Mouse (Mus musculus) ES-Bruce4 (cell line): Measurements from ENCODE around the gene Bbs5. TPM values are rescaled to one million over a fixed set of nuclear protein-coding genes. Genes with fewer than 3 reads are reported as not detected.

Experiments used
- H3K27ac ChIP-seq: 2 replicates; pipeline ENCODE4 v1.5.1; 2012; ENCODE audit warnings: low read length, inconsistent platforms; ENCODE audit not compliant: insufficient read depth
- H3K27me3 ChIP-seq: 2 replicates; pipeline ENCODE4 v1.6.1; 2012; ENCODE audit warnings: mild to moderate bottlenecking, low read length, inconsistent platforms; ENCODE audit not compliant: control insufficient read depth, poor library complexity, insufficient read depth, severe bottlenecking
- H3K36me3 ChIP-seq: 2 replicates; pipeline ENCODE4 v1.6.1; 2012; ENCODE audit warnings: inconsistent platforms, mild to moderate bottlenecking, low read length, moderate library complexity; ENCODE audit not compliant: control insufficient read depth, poor library complexity, insufficient read depth, severe bottlenecking
- H3K4me1 ChIP-seq: one replicate; pipeline ENCODE4 v1.8.1; 2011; ENCODE audit warnings: low read length; ENCODE audit not compliant: control insufficient read depth, insufficient read depth
- H3K4me3 ChIP-seq: 2 replicates; pipeline ENCODE4 v1.5.1; 2011; ENCODE audit warnings: low read depth, mild to moderate bottlenecking, low read length
- H3K9ac ChIP-seq: 2 replicates; pipeline ENCODE4 v1.6.1; 2012; ENCODE audit warnings: low read depth, mild to moderate bottlenecking, inconsistent platforms; ENCODE audit not compliant: poor library complexity, severe bottlenecking
- H3K9me3 ChIP-seq: replicated peaks from 2 replicates; pipeline ENCODE4 v1.6.1; 2012; ENCODE audit warnings: mild to moderate bottlenecking, low read length, inconsistent platforms; ENCODE audit not compliant: control insufficient read depth, poor library complexity, insufficient read depth, severe bottlenecking
- CTCF ChIP-seq: IDR thresholded peaks from one replicate; pipeline ENCODE4 v1.8.1; 2011; ENCODE audit warnings: low read depth, low read length
- EP300 ChIP-seq: IDR thresholded peaks from 2 replicates; pipeline ENCODE4 v1.6.1; 2011; ENCODE audit warnings: low read depth, low read length; ENCODE audit not compliant: insufficient read depth
- POLR2A ChIP-seq: IDR thresholded peaks from one replicate; pipeline ENCODE4 v1.8.1; 2011; ENCODE audit warnings: low read length; ENCODE audit not compliant: insufficient read depth
- polyA plus RNA-seq: library from polyadenylated mRNA; stranded (reverse); fragments of >200 nt; gene quantifications from 2 replicates; pipeline ENCODE4 v1.2.4, GENCODE M21; 2011; ENCODE audit warnings: low read depth; ENCODE audit not compliant: missing spikeins, insufficient read depth, insufficient read length

Bbs5 gene
- polyA plus RNA-seq, 1 experiment: 17.7 TPM

DNA sequence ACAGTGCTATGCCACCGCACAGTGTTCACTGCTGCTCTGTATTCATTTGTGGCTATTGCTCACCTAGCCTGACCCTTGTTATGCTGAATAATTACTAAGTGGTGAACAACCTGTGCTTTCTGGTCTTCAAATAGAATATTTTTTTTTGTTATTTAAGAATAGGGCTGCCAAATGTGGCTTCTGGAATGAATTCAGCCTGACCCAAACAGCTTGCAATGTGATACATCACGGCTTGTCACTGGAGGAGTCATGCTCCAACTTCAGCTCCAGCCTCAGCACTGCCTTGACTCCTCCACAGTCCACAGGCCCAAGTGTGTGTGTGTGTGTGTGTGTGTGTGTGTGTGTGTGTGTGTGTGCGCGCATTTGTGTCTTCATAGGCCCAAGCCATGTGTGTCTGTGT lies 12.4 kb downstream of the Bbs5 start:
- no peak for TF ChIP-seq POLR2A
- no peak for TF ChIP-seq EP300
- TF ChIP-seq CTCF: no peak
- Histone ChIP-seq H3K36me3 (no peaks in the 10 kb centered on the region), H3K27ac (no peak overlapping the region), H3K9ac (no peak overlapping the region), H3K4me1 (no peaks in the 10 kb centered on the region), H3K4me3 (no peak overlapping the region), H3K9me3 (no peaks in the 10 kb centered on the region), H3K27me3 (no peaks in the 10 kb centered on the region)

DNA sequence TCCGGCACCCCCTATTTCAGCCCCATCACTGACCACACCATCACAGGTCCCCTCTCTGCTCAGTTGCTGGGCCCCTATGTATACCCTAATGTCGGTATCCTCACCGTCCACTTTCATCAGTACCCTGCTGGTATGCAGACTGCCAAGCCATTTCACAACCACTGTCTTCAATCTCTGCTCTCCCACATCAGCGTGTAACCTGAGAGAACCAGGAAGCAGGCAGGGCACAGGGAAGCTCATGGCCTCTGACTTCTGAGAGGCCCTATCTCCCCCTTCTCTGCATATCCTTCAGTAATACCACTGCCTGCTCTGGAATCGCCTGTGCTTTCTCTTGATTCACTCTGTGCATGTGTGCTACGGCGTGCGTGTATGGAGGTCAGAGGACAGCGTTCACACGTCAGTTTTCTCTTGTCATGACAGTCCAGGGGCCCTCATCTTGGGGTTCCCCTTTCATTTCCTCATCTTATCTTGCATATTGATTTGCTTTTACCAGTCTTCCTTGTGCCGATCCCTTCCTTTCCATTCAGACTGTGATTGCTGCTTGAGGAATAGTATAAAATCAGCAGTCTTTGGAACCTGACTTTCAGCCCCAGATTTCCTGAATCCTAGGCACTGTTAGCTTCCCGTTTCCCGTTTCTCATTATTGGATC lies 17.0 kb downstream of the Bbs5 start:
- Histone ChIP-seq H3K4me3 (no peak overlapping the region), H3K27ac (no peak overlapping the region), H3K4me1 (no peaks in the 10 kb centered on the region), H3K9ac (no peak overlapping the region), H3K27me3 (no peaks in the 10 kb centered on the region), H3K36me3 (no peaks in the 10 kb centered on the region), H3K9me3 (no peaks in the 10 kb centered on the region)
- TF ChIP-seq POLR2A: no peak
- no peak for TF ChIP-seq EP300
- no peak for TF ChIP-seq CTCF

DNA sequence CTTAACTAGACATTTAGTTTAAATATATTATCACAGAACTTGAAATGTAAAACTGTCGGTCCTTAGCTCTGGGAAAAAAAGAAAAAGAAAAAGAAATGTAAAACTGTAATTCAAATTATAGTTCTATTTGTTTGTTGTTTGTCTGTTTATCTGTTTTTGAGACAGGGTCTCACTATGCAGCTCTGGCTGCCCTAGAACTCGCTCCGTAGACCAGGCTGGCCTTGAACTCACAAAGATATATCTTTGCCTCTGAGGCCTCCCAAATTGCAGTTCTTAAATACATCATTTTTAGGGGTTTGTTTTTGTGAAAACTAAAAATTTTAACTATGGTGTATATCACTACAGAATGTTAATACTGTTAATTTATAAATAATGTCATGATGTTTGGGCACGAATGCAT lies 20.7 kb downstream of the Bbs5 start:
- Histone ChIP-seq H3K9me3 (no peaks in the 10 kb centered on the region; the same call in 1 of the 2 replicates), H3K4me1 (no peaks in the 10 kb centered on the region), H3K27ac (no peak overlapping the region), H3K4me3 (no peak overlapping the region), H3K27me3 (no peaks in the 10 kb centered on the region), H3K36me3 (no peaks in the 10 kb centered on the region), H3K9ac (no peak overlapping the region)
- TF ChIP-seq POLR2A: no peak

DNA sequence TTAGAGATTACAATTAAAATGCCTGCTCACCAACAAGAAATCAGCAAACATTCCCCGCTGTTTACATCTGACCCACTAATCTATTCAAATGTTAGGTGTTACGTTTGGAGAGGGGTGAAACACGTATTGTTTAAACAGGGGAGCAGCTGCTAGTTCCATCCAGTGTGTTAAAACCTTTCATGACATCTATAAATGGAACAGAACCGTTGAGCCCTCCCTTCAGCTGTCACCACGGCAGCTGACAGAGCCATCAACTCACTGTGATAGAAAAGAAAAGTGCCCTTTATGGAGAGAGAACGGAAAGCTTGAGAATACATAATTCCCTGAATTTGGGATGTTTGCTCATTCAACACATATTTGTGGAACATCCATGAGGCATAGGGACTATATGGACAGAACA lies 21.4 kb downstream of the Bbs5 start:
- H3K36me3 ChIP-seq: no peaks in the 10 kb centered on the region
- no peak overlapping the region for H3K9ac ChIP-seq

DNA sequence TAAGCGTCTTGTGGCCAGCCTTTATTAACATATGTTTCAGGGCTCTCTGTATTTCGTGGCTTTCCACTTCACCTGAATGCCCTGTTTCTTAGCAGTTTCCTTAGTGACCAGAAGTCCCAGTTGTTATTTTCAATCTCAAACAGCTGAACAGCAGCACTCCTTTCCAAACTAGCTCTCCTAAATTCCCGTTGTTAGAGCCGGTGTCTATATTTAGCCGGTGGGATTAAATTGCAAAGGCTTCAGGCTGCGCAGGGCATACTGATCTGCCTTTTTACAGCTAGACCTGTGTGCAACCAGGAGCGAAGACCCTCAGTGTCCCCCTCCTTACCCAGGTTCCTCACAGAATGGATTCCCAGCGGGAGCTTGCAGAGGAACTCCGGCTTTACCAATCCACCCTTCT lies 22.9 kb downstream of the Bbs5 start, which contains the start of gene Klhl41:
Klhl41 (plus strand) TSS at position 268 of the 400 bp plus-strand sequence.
- no peaks in the 10 kb centered on the region for H3K36me3 ChIP-seq
- TF ChIP-seq CTCF (no peak), EP300 (no peak)
- H3K9ac ChIP-seq: no peak within 1 kb of the TSS
- H3K27me3 ChIP-seq: no peaks in the 10 kb centered on the region
- H3K9me3 ChIP-seq: no peaks in the 10 kb centered on the region; the same call in 1 of the 2 replicates
- no peak within 1 kb of the TSS for H3K4me3 ChIP-seq
- H3K27ac ChIP-seq: no peak within 1 kb of the TSS
- H3K4me1 ChIP-seq: no peaks in the 10 kb centered on the region

More for the DNA sequence above, 21.4 kb downstream of the Bbs5 start:
- TF ChIP-seq POLR2A (no peak), EP300 (no peak), CTCF (no peak)
- no peaks in the 10 kb centered on the region for H3K27me3 ChIP-seq
- no peaks in the 10 kb centered on the region for H3K4me1 ChIP-seq
- H3K9me3 ChIP-seq: no peaks in the 10 kb centered on the region; the same call in 1 of the 2 replicates
- no peak overlapping the region for H3K4me3 ChIP-seq
- H3K27ac ChIP-seq: no peak overlapping the region

DNA sequence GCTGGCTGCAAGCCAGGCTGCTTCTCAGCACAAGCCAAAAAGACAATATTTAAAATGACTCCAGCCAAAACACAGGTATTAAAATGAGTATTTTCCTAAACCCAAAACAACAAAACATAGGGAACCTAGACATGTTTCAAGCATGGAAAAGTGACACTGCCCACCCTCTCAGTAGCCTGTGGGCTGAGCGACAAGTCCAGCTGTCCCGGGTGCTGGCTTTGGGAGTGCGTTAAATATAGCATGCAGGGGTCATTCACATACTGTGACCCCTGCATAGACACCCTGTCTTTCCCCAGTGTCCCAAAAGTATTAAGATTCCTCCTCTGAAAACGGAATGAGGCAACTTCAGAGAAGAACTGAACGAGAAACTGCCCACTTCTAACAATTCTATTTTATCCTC lies 26.8 kb downstream of the Bbs5 start:
- H3K27ac ChIP-seq: no peak overlapping the region
- H3K27me3 ChIP-seq: no peaks in the 10 kb centered on the region
- no peak overlapping the region for H3K9ac ChIP-seq
- TF ChIP-seq EP300 (no peak), CTCF (no peak), POLR2A (no peak)
- H3K4me3 ChIP-seq: no peak overlapping the region
- no peaks in the 10 kb centered on the region; the same call in 1 of the 2 replicates for H3K9me3 ChIP-seq
- no peaks in the 10 kb centered on the region for H3K4me1 ChIP-seq
- no peaks in the 10 kb centered on the region for H3K36me3 ChIP-seq
